Mouse (Mus musculus): Measurements from ENCODE around the gene Tmppe.

GRCm38 (mm10) chr9:114410313-114410862 lies 9.5 kb downstream of the Tmppe start:
- TF ChIP-seq POLR2A (IDR thresholded peaks at IDR 0.05; ENCODE audit: control insufficient read depth, extremely low read depth, insufficient read depth, low read length, poor library complexity) (no peak), CTCF (IDR thresholded peaks at IDR 0.05; ENCODE audit: borderline replicate concordance, control insufficient read depth, extremely low read depth, insufficient read depth, low read length, poor library complexity) (no peak)

Data from thymus, adult 2 months (tissue).